Mouse (Mus musculus): ENCODE data around the gene Mgat3.
A peak's percentile ranks its signal among the peaks of the same experiment; 100 is the strongest.

The Mgat3 gene

GRCm38 (mm10) chr15:80173001-80173771 lies at the start of gene Mgat3:
Mgat3 (plus strand) TSS chr15:80173721.
- DNase-seq (ENCODE audit: extremely low spot score, low spot score), result peak; percentile 74

GRCm38 (mm10) chr15:80124651-80125050 lies 48.9 kb upstream of the Mgat3 start:
- no peak for DNase-seq (ENCODE audit: extremely low spot score, low spot score)

- no peak for DNase-seq (ENCODE audit: extremely low spot score, low spot score)
These were observed 46.3 kb upstream of the Mgat3 start for GRCm38 (mm10) chr15:80127191-80127590.

GRCm38 (mm10) chr15:80129982-80130381 lies 43.5 kb upstream of the Mgat3 start:
- no peak for DNase-seq (ENCODE audit: extremely low spot score, low spot score)

- no peak for DNase-seq (ENCODE audit: extremely low spot score, low spot score)
These were observed 42.8 kb upstream of the Mgat3 start for GRCm38 (mm10) chr15:80130689-80131088.

GRCm38 (mm10) chr15:80131421-80131820 lies 42.1 kb upstream of the Mgat3 start:
- DNase-seq (ENCODE audit: extremely low spot score, low spot score), result no peak

GRCm38 (mm10) chr15:80132452-80132851 lies 41.1 kb upstream of the Mgat3 start:
- no peak for DNase-seq (ENCODE audit: extremely low spot score, low spot score)

- DNase-seq (ENCODE audit: extremely low spot score, low spot score), result peak; percentile 97
These were observed 40.4 kb upstream of the Mgat3 start, which contains the start of gene Tab1 for GRCm38 (mm10) chr15:80132993-80133586. Tab1 (plus strand) TSS chr15:80133127.

GRCm38 (mm10) chr15:80133682-80134449 lies 39.7 kb upstream of the Mgat3 start:
- peak; percentile 63 for DNase-seq (ENCODE audit: extremely low spot score, low spot score)

- DNase-seq (ENCODE audit: extremely low spot score, low spot score), result peak; percentile 35
These were observed 39.1 kb upstream of the Mgat3 start for GRCm38 (mm10) chr15:80134450-80134847.

- DNase-seq (ENCODE audit: extremely low spot score, low spot score), result no peak
These were observed 38.0 kb upstream of the Mgat3 start for GRCm38 (mm10) chr15:80135499-80135898.

GRCm38 (mm10) chr15:80136645-80137044 lies 36.9 kb upstream of the Mgat3 start:
- DNase-seq (ENCODE audit: extremely low spot score, low spot score), result no peak

- DNase-seq (ENCODE audit: extremely low spot score, low spot score), result no peak
These were observed 35.4 kb upstream of the Mgat3 start for GRCm38 (mm10) chr15:80137945-80138791.

GRCm38 (mm10) chr15:80140302-80140701 lies 33.2 kb upstream of the Mgat3 start:
- no peak for DNase-seq (ENCODE audit: extremely low spot score, low spot score)

GRCm38 (mm10) chr15:80140878-80141277 lies 32.6 kb upstream of the Mgat3 start:
- DNase-seq (ENCODE audit: extremely low spot score, low spot score), result no peak

- no peak for DNase-seq (ENCODE audit: extremely low spot score, low spot score)
These were observed 31.4 kb upstream of the Mgat3 start for GRCm38 (mm10) chr15:80142130-80142529.

- DNase-seq (ENCODE audit: extremely low spot score, low spot score), result no peak
These were observed 29.8 kb upstream of the Mgat3 start for GRCm38 (mm10) chr15:80143760-80144159.

- no peak for DNase-seq (ENCODE audit: extremely low spot score, low spot score)
These were observed 28.1 kb upstream of the Mgat3 start for GRCm38 (mm10) chr15:80145397-80145796.

GRCm38 (mm10) chr15:80146153-80146552 lies 27.4 kb upstream of the Mgat3 start:
- no peak for DNase-seq (ENCODE audit: extremely low spot score, low spot score)

GRCm38 (mm10) chr15:80147090-80147489 lies 26.4 kb upstream of the Mgat3 start:
- DNase-seq (ENCODE audit: extremely low spot score, low spot score), result no peak

GRCm38 (mm10) chr15:80147511-80147910 lies 26.0 kb upstream of the Mgat3 start:
- DNase-seq (ENCODE audit: extremely low spot score, low spot score), result no peak

Measured in neural tube, embryonic 10.5 days (tissue).